Mouse (Mus musculus) bone marrow, adult 2 months (tissue): ENCODE results near the gene Msrb3. TPM values are rescaled to one million over a fixed set of nuclear protein-coding genes. Genes with fewer than 3 reads are reported as not detected.

Experiments used
- H3K27ac ChIP-seq: fragments of 200-500 bp; 2 replicates; pipeline ENCODE4 v1.5.1; 2012; ENCODE audit warnings: low read depth, mild to moderate bottlenecking, control low read depth, inconsistent platforms, low read length; ENCODE audit not compliant: control insufficient read depth, poor library complexity, insufficient read depth
- H3K4me1 ChIP-seq: fragments of 200-500 bp; 2 replicates; pipeline ENCODE4 v1.6.1; 2011; ENCODE audit warnings: low read length; ENCODE audit not compliant: control insufficient read depth, insufficient read depth
- H3K4me3 ChIP-seq: fragments of 200-500 bp; replicated peaks from 2 replicates; pipeline ENCODE3; 2011; ENCODE audit warnings: mild to moderate bottlenecking, low read depth, low read length, control low read depth; ENCODE audit not compliant: control insufficient read depth
- CTCF ChIP-seq: fragments of 200-500 bp; IDR thresholded peaks from 2 replicates; pipeline ENCODE4 v1.5.1; 2011; ENCODE audit warnings: low read length, control low read depth; ENCODE audit not compliant: control insufficient read depth, insufficient read depth
- POLR2A ChIP-seq: fragments of 200-500 bp; IDR thresholded peaks from 2 replicates; pipeline ENCODE4 v1.6.1; 2011; ENCODE audit warnings: low read depth, mild to moderate bottlenecking, control low read depth, low read length, borderline replicate concordance; ENCODE audit not compliant: control insufficient read depth
- WGBS: fragments of 180-500 bp; shearing (Covaris S2); methylation state at CpG from one replicate; pipeline ENCODE4 v1.1.7; 2018; 5-methylcytosine and 5-hydroxymethylcytosine counted together
- polyA plus RNA-seq: library from polyadenylated mRNA; stranded (reverse); fragments of >200 nt; gene quantifications from 2 replicates; pipeline ENCODE4 v1.2.4, GENCODE M21; 2011; ENCODE audit warnings: low replicate concordance; ENCODE audit not compliant: missing spikeins, insufficient read depth, insufficient read length

Gene Msrb3
- polyA plus RNA-seq, 1 experiment, result 3.7 TPM

DNA sequence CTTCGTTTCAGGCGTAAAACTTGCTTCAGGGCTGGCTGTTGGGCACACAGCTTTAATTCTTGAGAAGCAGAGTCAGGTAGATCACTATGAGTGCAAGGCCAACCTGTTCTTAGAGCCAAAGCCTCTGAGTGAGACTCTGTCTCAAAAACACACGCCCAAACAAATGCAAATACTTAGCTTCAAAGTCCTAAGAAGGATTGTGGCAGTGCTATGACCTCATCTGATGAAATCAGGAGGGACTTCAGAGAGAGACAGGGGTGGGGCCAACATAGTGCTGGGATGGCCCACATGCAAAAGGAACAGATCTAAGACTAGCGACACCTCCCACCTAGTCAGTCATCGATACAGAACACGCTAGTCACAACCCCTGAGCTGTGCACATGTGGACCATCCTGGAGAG, 150.7 kb downstream of the Msrb3 start:
- 85% methylated on average over 6 of the region's 6 CpGs for WGBS
- Histone ChIP-seq H3K4me3 (no peak overlapping the region), H3K4me1 (no peaks in the 10 kb centered on the region), H3K27ac (no peak overlapping the region)
- TF ChIP-seq POLR2A (no peak), CTCF (no peak)

DNA sequence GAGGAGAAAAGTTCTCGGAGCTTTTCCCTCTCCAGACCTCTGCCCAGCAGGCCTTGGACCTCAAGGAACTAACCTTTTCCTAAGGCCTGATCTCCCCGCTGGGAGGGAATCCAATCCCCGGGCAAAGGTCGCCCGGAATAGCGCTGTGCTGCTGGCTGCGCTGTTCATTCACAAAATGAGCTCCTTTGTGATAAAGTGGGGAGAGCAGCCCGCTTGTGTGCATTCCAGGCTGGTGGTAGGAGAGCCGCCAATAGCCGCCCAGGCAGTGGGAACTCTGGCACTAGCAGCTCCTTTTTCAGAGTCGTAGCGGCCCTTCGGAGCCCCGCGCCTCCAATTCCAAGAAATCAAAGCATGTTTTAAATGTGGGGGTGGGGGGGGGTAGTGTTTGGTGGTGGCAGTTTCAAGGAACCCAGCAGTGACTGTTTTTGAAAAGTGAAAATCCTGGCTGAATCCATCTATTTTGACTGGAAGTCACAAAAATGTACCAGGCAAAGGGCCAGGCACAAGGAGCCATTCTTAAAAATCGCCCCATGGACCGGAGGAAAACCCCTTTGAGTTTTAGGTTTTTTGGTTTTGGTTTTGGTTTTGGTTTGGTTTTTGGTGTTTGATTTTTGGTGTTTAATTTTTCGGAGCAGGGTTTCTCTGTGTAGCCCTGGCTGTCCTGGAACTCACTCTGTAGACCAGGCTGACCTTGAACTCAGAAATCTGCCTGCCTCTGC, 153.6 kb downstream of the Msrb3 start:
- no peaks in the 10 kb centered on the region for H3K4me1 ChIP-seq
- H3K4me3 ChIP-seq, result peak overlapping the region; percentile 3
- TF ChIP-seq POLR2A (no peak), CTCF (no peak)
- whole genome bisulfite sequencing, result 3% methylated on average over 18 of the region's 18 CpGs
- H3K27ac ChIP-seq, result no peak overlapping the region

DNA sequence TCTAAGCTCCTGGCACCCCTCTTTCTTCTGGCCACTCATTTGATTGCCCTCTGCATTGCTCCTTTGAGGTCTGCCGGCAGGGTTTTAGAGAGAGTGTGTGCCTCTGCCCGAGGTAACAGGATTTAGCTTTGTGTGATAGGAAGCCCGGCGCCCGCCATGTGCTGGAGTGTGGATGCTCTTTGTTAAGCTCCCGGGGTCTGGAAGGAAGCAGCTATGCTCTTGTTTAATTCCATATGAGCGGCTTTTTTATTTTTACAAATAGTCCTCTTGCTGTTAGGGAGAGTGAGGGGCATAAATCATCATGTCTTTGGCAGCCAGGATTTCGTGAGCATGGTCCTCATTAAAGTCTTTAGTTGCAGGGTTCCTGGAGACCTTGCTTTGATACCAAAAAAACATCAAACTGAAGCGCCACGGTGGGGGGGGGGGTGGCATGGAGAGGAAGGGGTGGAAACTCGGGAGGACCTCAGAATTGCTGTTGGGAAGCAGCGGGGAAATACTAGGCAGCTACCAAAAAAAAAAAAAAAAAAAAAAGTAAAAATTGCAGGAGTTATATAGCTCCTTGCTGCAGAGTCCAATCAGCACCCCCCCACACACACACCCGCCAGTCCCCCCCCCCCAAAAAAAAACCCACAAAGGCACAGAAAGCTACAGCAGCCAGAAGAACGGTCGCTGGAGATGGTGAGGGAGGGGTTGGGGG, 154.3 kb downstream of the Msrb3 start:
- no peak for TF ChIP-seq CTCF
- Histone ChIP-seq H3K4me3 (no peak overlapping the region), H3K4me1 (no peaks in the 10 kb centered on the region), H3K27ac (no peak overlapping the region)
- WGBS, result 11% methylated on average over 15 of the region's 15 CpGs

DNA sequence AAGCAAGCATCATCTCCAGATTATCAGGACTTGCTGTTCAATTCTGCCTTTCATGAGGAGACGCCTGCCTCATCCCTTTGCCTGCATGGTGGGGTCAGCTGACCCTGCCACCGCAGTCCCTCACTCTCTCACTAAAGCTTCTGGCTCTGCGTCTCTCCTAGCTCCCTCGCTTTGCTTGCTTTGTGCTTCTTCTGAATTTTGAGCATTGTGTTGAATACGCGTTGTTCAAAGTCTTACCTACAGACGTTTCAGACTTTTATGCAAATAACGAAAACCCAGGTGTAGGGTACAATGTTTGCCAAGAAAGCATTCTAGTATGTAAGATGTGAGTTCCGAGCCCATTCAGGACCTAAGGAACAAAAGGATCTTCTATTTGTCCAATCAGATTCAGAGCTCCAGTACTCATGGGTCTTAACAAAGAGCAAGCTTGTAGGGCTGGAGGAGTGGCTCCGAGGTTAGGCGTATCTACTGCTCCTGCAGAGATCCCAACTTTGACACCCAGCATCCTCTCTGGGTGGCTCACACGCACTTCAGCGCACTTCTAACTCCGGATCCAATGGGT, 162.3 kb downstream of the Msrb3 start:
- WGBS, result 65% methylated on average over 14 of the region's 14 CpGs
- Histone ChIP-seq H3K4me3 (no peak overlapping the region), H3K27ac (no peak overlapping the region), H3K4me1 (no peaks in the 10 kb centered on the region)
- TF ChIP-seq POLR2A (no peak), CTCF (no peak)

DNA sequence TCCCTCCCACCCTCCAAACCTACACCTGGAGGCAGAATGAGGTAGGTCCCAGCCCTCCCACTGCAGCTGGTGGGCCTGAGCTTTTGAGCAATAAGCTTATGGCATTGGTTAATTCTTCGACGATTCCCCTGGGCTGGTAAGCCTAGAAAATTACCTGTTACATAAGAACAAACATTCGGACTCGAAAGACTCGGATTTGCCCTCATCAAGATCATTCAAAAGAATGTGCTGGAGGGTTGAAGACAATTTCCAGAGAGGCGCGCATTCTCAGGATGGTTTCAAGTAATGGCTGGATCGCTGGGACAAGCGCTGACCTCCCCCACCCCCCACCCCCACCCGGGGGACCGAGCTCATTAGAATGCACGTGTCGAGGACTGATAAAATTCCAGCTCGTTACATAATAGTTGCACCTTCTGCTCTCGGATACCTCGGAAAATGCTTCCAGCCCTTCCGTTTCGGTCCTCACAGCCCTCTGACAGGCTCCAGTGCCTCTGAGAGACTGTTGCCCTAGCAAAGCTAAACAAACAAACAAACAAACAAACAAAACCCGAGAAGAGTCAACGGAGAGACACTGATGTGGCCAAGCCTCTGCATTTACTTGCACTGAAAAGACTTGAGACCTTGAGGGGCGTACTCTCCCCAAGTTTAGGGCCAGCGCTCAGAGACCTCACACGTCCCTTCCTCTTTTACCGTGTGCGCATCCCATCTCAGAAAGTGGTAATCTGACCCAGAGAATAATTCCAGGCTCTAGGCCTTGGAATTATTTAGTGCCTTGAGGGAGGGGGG, 163.0 kb downstream of the Msrb3 start:
- Histone ChIP-seq H3K4me1 (no peaks in the 10 kb centered on the region), H3K4me3 (no peak overlapping the region), H3K27ac (no peak overlapping the region)
- TF ChIP-seq POLR2A (no peak), CTCF (no peak)
- 23% methylated on average over 25 of the region's 25 CpGs for WGBS

DNA sequence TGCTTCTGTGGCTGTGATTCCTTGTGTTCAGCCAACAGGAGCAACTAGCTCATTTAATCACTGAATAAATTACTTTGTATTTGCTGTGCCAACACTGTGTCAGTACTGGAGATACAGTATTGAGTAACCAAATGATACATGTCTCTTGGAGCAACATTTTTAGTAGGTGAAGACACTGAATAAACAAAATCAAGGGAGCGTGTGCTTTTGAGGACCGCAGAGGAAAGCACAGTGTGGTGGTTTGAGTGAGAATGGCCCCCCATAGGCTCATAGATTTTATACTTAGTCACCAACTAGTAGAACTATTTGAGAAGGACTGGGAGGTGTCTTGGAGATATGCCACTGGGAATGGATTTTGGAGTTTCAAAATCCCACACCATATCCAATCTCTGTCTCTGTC, 164.5 kb downstream of the Msrb3 start:
- Histone ChIP-seq H3K4me3 (no peak overlapping the region), H3K4me1 (no peaks in the 10 kb centered on the region), H3K27ac (no peak overlapping the region)
- TF ChIP-seq POLR2A, result no peak
- TF ChIP-seq CTCF, result no peak
- WGBS, result 87% methylated on average over 2 of the region's 2 CpGs

Other genes starting within 250 kb of the Msrb3 start
- 4.7 and 5.6 TPM in 2 replicates for gene Lemd3, start 80.2 kb upstream of the Msrb3 start, polyA plus RNA-seq
- 2.5 and 3.2 TPM in 2 replicates for gene Wif1, start 134.9 kb upstream of the Msrb3 start, polyA plus RNA-seq